Mouse (Mus musculus) kidney, adult 2 months (tissue): ENCODE measurements at regions not wholly inside any gene's neighbourhood (a gene's known extent, or its start where the extent isn't known, plus 50 kb on each side); places are given as distances from the start of the nearest gene placed in this dataset.

ENCODE experiments used
- CTCF ChIP-seq: fragments of 200-500 bp; conservative IDR thresholded peaks from 2 replicates; pipeline ENCODE4 v1.5.1; 2011; ENCODE audit warnings: low read depth, mild to moderate bottlenecking, control low read depth, low read length, moderate library complexity, mixed read lengths; ENCODE audit not compliant: insufficient read depth, insufficient read length
- POLR2A ChIP-seq: fragments of 200-500 bp; IDR thresholded peaks from one replicate; pipeline ENCODE4 v1.6.1; 2011; ENCODE audit warnings: low read depth, low read length, control low read depth

- TF ChIP-seq CTCF (no peak), POLR2A (no peak)
Measured at GRCm38 (mm10) chr10:95090641-95091040, 146.0 kb upstream of the Plxnc1 start.
